Mouse (Mus musculus): ENCODE data around the gene Slc17a7.
A peak's percentile ranks its signal among the peaks of the same experiment; 100 is the strongest.

The Slc17a7 gene

GRCm38 (mm10) chr7:45175929-45176328, 12.2 kb downstream of the Slc17a7 start:
- DNase-seq (ENCODE audit: low read depth): no peak

GRCm38 (mm10) chr7:45176356-45176755, 12.6 kb downstream of the Slc17a7 start:
- DNase-seq (ENCODE audit: low read depth): no peak

- no peak for DNase-seq (ENCODE audit: low read depth)
These were observed 14.8 kb downstream of the Slc17a7 start for GRCm38 (mm10) chr7:45178550-45178949.

DNA sequence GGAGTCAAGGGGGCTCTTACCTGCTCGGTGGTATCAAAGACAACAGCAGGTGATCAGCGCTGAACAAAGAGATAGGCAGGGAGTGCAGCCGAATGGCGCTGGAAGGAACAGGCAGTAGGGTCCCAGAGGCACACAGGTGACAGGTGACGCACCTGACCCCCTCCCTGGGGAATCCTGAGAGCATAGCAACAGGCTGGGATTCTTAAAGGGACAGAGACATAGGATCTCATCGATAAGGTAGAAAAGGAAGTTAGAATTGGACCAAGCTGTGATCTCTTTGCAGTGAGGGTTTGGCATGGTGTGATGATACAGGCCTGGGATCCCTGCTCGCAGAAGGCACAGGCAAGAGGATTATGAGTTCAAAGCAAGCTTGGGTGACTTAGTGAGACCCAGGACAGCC, 15.7 kb downstream of the Slc17a7 start, which contains the start of gene Gfy:
TSS of gene Gfy (minus strand) at position 101 of the 400 bp plus-strand sequence.
- no peak for DNase-seq (ENCODE audit: low read depth)

- no peak for DNase-seq (ENCODE audit: low read depth)
These were observed 17.2 kb downstream of the Slc17a7 start, which contains the start of gene Pth2 for GRCm38 (mm10) chr7:45180896-45181477. Gene Pth2 (plus strand): TSS chr7:45180995.

DNA sequence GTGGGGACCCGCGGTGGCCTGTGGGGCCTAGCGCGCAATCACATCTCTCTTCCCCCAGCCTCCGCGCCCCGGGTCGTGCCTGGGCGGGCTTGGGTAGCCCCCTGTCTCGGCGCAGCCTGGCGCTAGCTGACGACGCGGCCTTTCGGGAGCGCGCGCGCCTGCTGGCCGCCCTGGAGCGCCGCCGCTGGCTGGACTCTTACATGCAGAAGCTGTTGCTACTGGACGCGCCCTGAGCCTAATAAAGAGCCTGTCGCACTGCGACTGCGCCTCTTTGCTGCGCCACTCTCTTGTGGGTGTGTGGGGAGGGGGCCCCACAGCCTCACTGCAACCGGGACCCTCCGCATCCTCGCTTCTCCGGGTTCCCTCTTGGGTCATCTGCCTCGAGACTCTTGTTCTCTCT, 17.8 kb downstream of the Slc17a7 start:
- no peak for DNase-seq (ENCODE audit: low read depth)

DNA sequence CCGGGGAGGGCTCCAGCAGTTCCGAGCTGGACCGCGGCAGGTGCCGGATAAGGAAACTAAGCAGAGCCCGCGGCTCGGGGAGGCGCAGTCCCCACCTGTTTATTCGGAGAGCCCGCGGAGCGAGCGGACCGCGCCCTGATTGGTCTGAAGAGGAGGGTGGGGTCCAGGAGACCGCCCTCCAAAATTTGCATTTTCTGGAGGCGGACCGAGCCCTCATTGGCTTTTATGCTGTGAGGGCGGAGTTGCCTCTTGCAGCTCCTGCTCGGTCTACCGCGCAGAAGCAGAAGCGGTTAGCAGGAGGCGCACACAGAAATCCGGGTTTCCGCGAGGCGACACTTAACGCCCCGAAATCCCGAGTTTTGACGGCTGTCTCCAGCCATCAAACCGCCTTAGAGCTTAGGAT, 18.5 kb downstream of the Slc17a7 start:
- peak; percentile 94 for DNase-seq (ENCODE audit: low read depth)

GRCm38 (mm10) chr7:45182606-45183005, 18.9 kb downstream of the Slc17a7 start:
- no peak for DNase-seq (ENCODE audit: low read depth)

DNA sequence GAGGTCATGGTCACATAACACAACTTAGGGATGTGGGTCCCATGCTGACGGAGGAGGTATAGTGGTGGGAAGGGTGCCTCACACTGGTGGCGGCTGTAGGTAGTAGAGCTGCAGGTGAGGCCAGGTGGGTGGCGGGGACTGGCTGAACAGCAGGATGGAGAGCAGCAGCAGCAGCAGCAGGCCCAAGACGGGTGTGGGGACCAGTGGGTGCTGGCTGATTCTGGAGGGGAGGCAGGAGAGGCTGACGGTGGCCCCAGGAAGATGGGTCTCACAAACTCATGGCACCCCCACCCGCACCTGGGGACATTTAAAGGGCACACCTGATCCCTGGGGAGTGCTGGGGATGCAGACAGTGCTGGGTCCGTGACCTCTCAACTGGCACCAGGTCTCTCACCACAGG, 19.9 kb downstream of the Slc17a7 start:
- DNase-seq (ENCODE audit: low read depth): no peak

DNA sequence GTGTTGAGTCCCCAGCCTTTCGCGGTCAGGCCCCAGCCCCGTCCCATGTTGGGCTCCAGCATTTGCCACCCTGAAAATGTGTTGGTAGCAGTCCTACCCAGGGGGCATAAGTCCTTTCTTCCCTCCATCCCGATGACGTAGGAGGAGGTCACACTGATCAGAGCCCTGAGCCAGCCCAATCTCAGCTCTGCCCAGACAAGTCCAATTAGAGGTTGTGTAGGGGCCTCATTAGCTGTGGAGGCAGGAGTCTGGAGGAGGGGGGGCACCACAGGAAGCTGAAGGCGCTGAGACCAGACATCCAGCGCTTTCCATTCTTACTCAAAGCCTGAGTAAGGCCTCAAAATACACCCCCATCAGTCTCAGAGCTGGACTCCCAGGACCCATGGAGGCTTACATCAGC, 22.2 kb downstream of the Slc17a7 start:
- DNase-seq (ENCODE audit: low read depth): no peak

DNA sequence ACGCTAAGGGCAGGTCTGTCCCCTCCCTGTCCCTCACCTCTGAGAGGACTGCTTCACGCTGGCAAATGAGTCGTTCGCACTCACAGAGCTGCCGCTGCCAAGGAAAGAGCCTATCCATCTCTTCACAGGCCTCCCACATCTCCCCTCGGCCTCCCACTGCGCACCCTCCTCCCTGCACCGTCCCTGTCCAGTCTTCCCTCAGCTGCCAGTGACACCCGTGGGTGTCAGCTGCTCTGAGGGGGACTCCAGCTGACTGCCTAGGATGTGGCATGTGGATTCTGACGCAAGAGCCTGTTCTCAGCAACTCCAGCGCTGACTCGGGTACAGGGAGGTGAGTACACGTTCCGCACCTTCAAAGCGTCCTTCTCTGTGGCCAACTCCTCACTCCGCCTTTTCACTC, 25.9 kb downstream of the Slc17a7 start:
- no peak for DNase-seq (ENCODE audit: low read depth)

DNA sequence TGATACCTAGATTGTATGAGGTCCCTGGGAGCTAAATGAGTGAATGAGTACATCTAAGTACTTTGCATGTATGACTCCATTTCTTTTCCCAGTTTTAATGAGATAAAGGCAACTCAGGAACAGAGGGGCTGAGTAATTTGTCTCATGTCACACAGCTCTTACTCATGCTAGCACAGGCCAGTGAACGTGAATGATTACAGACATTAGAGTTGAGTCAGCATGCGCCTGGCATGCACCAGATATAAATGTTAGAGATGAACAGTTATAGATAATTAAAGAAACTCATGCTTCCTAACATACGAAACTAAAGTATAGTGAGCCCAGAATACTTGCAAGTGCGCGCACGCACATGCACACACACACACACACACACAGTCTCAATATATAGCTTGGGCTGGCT, 26.4 kb downstream of the Slc17a7 start:
- no peak for DNase-seq (ENCODE audit: low read depth)

- no peak for DNase-seq (ENCODE audit: low read depth)
These were observed 27.4 kb downstream of the Slc17a7 start for GRCm38 (mm10) chr7:45191161-45191560.

GRCm38 (mm10) chr7:45191803-45192363, 28.1 kb downstream of the Slc17a7 start:
- DNase-seq (ENCODE audit: low read depth): no peak

DNA sequence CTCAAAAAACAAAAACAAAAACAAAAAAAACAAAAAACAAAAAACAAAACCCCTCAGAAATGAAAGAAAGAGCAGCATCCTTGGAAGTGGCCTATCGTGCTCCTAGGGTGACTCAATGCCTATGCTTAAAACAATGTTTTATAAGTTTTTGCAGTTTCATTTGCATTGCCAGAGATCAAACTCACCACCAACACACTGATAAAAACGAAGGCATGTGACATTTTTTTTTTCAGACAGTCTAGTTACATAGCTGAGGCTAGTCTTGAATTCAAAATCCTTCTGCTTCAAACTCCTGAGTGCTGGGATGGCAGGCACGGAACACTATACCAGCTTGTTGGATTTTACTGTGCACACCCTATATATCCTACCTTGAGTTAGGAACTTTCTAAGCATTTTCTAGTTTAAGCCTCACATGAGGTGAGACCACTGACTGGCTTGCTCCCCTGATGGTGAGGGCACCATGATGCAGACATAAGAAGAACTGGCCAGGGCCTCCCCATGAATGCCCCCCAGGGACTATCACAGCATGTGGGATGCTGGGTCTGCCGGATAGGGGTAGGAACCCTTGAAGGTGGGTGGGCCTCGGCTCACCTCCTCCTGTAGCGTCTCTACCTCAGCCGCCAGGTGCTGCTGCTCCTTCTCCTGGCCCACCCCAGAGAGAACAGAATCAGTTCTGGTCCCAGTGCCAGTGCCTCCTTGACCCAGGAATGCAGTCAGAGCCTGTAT, 29.0 kb downstream of the Slc17a7 start:
- no peak for DNase-seq (ENCODE audit: low read depth)

DNA sequence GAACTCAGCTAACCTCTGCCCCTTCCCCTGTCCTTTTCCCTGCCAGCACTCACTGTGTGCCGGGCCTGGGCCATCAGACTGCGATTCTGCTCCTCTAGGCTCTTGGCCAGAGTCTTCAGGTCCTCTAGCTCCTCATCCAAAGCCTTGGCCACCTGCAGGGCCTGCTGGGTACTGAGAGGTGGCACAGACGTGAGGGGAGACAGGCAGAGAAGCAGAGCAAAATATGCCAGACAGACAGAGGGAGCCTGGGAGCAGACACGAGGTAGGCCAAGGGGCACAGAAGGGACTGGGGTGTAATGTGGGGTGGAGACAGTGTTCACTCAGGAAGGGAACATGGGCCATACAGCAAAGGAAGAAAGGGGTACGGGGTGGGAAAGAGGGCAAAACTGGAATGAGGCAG, 29.7 kb downstream of the Slc17a7 start:
- DNase-seq (ENCODE audit: low read depth): no peak

- DNase-seq (ENCODE audit: low read depth): no peak
These were observed 30.4 kb downstream of the Slc17a7 start for GRCm38 (mm10) chr7:45193871-45194785.

GRCm38 (mm10) chr7:45195341-45196175, 31.8 kb downstream of the Slc17a7 start:
- no peak for DNase-seq (ENCODE audit: low read depth)

DNA sequence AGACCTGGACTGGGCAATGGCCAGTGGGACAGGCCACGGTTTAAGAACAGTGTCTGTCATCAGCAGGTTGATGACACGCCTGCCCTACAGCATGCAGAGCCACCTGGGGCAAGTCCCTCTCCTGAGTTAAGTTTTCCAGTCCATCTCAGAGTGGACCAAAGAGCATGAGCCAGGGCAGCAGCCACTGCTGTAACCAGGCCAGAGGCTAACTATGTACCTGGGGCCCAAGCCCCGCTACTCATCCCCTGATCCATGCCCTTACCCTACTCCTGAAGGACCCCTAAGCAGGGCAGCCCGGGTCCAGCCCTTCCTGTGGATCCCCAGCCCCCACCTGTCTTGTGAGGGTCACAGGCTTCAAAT, 32.4 kb downstream of the Slc17a7 start:
- DNase-seq (ENCODE audit: low read depth): no peak

GRCm38 (mm10) chr7:45196994-45197393, 33.2 kb downstream of the Slc17a7 start:
- no peak for DNase-seq (ENCODE audit: low read depth)

DNA sequence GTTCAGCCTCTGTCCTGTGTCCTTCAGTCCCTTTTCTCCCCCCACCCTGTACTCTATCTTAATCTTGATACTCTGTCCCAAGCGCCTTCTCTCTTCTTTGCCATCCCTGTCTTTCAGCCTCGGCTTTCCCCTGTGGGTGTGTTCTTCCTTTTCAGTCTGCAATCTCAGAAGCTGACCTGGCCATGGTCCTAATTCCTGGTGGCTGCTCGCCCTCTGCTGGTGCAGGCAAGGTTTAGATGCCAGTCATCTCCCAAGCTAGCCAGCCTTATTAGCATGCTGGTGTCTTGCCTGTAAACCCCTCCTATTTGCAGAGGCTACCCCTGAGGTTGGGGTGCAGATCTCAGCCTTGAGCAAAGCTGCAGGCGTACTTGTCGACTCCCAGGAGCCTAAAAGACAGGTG, 34.7 kb downstream of the Slc17a7 start:
- DNase-seq (ENCODE audit: low read depth): no peak

DNA sequence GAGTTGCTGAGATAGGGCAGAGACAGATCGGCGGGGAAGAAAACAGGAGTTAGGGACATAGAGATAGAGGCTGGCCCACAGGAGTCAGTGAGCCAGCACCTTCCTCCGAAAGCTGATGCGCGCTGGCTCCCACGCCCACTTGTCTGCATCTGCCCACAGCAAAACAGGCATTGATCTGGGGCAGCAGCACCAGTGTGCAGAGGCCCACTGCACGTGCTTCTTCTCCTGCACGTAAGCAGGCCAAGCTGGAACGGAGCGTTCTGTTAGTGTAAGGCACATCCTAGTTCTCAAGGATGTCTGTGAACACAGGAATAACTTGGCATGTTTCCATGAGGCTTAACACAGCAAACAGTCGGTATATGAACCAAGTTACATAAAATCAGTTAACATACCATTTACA, 35.2 kb downstream of the Slc17a7 start:
- DNase-seq (ENCODE audit: low read depth): no peak
